Mouse (Mus musculus): ENCODE data around the gene Rps18. TPM values are rescaled to one million over a fixed set of nuclear protein-coding genes. Genes with fewer than 3 reads are reported as not detected.
"Not testable (repeated sequence)": the region's sequence is repeated elsewhere in the genome, so short reads cannot be mapped to it uniquely, and the experiment has no call there.

Rps18 gene
- total RNA-seq, 1 experiment from 2014 or later, result 736 TPM

GRCm38 (mm10) chr17:33968927-33969326 lies 13.1 kb upstream of the Rps18 start:
- no peak for DNase-seq

- peak; percentile 78 for DNase-seq
Measured at GRCm38 (mm10) chr17:33968489-33968888, 12.7 kb upstream of the Rps18 start.

GRCm38 (mm10) chr17:33965846-33966550 lies 10.2 kb upstream of the Rps18 start:
- no peak for DNase-seq

GRCm38 (mm10) chr17:33965082-33965845 lies 9.5 kb upstream of the Rps18 start:
- DNase-seq, result no peak

GRCm38 (mm10) chr17:33962876-33963275 lies 7.1 kb upstream of the Rps18 start:
- no peak for DNase-seq

- DNase-seq, result no peak
Measured at GRCm38 (mm10) chr17:33959948-33960347, 4.1 kb upstream of the Rps18 start.

GRCm38 (mm10) chr17:33959135-33959534 lies 3.3 kb upstream of the Rps18 start:
- no peak for DNase-seq

GRCm38 (mm10) chr17:33958451-33958850 lies 2.6 kb upstream of the Rps18 start:
- DNase-seq, result no peak

GRCm38 (mm10) chr17:33957493-33957892 lies 1.7 kb upstream of the Rps18 start:
- no peak for DNase-seq

- DNase-seq, result no peak
Measured at GRCm38 (mm10) chr17:33956336-33956735, 535 bp upstream of the Rps18 start.

- peak; percentile 50 for DNase-seq
Measured at GRCm38 (mm10) chr17:33954646-33955554, 901 bp downstream of the Rps18 start.

- DNase-seq, result no peak
Measured at GRCm38 (mm10) chr17:33953961-33954565, 1.7 kb downstream of the Rps18 start.

GRCm38 (mm10) chr17:33953310-33953709 lies 2.5 kb downstream of the Rps18 start:
- DNase-seq, result no peak

- DNase-seq, result no peak
Measured at GRCm38 (mm10) chr17:33952879-33953278, 2.9 kb downstream of the Rps18 start.

GRCm38 (mm10) chr17:33952015-33952414 lies 3.8 kb downstream of the Rps18 start:
- DNase-seq, result not testable (repeated sequence)

GRCm38 (mm10) chr17:33951021-33951946 lies 4.5 kb downstream of the Rps18 start, which contains the start of gene B3galt4:
Gene B3galt4 (minus strand): TSS chr17:33951488.
- peak; percentile 83 for DNase-seq

- DNase-seq, result no peak
Measured at GRCm38 (mm10) chr17:33950131-33950625, 5.6 kb downstream of the Rps18 start.

GRCm38 (mm10) chr17:33948905-33949537 lies 6.8 kb downstream of the Rps18 start:
- no peak for DNase-seq

GRCm38 (mm10) chr17:33948090-33948904 lies 7.5 kb downstream of the Rps18 start:
- DNase-seq, result no peak

Measured in adrenal gland, postnatal 25 days (tissue).